Mouse (Mus musculus) megakaryocyte, adult 5-6 weeks (primary cell): ENCODE results near the gene Cyth3. TPM values are rescaled to one million over a fixed set of nuclear protein-coding genes. Genes with fewer than 3 reads are reported as not detected.
A peak's percentile ranks its signal among the peaks of the same experiment; 100 is the strongest.

Experiments used
- ATAC-seq: 2 replicates; pipeline ENCODE4 v1.8.0; 2016; ENCODE audit warnings: mild to moderate bottlenecking, inconsistent platforms; ENCODE audit not compliant: poor library complexity, severe bottlenecking
- total RNA-seq, 2 experiments: library from RNA; stranded (forward) in 1 of 2; stranded (reverse) in 1 of 2; fragments of 153-499, 151-499 nt in 1 of 2; fragments of 221-1000, 200-1000 nt in 1 of 2; gene quantifications; 2 replicates each; pipeline versions ENCODE4 v1.2.3 to v1.2.4; 2015 to 2017

The Cyth3 gene
- total RNA-seq, 2 experiments from 2014 or later: 5.4 to 7.5 TPM

DNA sequence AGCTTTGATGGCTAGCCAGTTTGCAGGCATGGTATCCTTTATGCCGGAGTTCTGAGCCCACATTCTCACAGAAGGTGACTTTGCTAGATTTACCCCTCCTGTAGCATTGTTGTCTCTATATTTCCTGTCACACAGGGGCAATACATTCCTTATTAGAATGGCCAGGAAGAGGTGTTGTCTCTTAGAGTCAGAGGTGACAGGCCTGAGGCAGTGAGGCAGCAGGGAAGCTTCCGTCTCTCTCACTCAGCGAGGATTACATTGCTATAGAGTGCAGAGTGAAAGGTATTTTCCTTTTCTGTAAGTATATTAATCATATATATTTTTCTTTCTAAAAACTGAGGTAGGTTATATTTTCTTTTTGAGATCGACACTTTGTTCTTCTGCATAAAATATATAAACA, 11.6 kb downstream of the Cyth3 start:
- ATAC-seq: no peak

DNA sequence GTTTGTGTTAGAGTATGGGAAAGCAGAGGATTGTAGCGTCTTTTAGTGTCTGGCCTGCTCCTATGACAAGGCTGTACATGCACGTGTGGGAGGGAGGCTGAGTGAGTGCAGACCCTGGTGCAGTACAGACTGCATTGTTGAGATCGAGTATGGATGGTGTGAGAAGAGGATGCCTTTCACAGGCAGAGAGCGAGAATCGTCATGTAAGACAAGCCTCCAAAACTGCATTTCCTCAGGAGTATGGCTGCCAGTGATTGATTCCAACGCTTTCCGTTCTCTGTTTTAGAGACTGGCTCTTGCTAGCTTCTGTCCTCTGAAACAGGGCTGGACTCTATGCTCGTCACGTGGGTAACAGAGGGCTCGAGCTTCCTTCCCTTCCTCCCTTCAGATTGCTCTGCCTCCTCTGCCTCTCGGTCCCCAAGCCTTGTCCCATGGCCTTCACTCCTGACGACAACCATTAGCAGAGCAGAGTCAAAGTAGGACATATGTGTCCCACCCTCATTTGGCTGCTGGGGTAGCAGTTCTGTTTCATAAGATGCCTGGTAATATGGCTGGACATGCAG, 12.4 kb downstream of the Cyth3 start:
- ATAC-seq: no peak

DNA sequence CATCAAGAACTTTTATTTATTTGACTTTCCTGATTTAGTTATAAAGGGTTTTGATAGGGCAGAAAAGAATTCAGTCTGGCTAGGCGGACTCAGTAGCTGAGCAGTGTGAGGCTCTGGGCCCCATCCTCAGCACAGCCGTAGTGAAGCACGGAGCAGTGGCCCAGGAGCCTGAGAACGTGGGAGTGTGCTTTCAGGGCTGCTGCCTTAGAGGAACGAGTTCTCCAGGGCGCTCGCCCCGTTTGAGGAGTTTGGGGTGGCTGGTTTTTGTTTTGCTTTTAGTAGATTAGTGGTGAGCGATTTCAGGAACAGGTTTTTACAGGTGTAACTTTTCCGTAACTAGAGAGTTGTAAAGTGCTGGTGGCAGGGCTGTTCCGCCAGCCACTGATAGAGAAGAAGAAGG, 13.1 kb downstream of the Cyth3 start:
- ATAC-seq: no peak

DNA sequence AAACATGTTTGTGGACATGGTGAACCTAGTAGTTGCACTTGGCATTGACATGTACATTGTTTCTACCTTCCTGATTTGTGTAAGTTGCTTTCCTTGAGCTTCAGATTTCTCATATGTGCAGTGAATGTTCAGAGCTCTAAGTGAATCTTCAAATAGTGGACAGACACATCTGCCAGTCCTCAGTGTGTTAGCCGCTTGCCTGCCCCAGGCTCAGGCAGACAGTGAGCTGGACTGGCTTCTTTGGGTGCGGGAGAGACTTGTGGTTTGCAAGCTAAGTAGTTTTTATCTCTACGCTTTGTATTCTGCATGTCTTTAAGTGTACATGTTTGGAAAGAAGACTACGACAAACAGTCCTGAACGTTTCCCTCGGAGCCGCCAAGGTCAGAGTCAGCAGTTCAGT, 13.9 kb downstream of the Cyth3 start:
- no peak for ATAC-seq

DNA sequence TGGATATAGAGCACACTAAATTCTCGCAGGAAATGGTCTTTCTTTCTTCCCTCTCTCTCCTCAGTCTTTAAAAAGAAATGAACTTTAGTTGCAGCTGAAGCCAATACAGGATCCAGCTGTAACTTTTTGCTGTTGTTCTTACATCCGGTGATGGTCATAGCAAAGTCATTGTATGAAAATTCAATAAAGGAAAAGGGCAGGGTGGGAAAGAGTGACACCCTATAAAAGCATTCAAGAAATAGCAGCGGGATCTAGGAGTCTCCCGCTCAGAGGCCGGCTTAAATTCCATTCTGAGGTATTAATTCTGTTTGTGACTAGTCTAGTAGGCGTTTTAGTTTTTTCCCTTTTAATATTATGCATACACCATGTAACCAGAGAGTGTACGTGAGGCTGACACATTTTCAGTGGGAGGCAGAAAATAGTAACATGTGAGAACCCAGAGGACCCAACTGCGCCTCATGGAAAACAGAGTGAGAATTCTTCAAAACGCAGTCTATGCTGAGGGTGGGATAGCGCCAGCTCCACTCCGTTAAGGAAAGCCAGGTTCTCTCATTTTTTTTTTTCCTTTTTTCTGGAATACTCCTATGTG, 15.7 kb downstream of the Cyth3 start:
- no peak for ATAC-seq

DNA sequence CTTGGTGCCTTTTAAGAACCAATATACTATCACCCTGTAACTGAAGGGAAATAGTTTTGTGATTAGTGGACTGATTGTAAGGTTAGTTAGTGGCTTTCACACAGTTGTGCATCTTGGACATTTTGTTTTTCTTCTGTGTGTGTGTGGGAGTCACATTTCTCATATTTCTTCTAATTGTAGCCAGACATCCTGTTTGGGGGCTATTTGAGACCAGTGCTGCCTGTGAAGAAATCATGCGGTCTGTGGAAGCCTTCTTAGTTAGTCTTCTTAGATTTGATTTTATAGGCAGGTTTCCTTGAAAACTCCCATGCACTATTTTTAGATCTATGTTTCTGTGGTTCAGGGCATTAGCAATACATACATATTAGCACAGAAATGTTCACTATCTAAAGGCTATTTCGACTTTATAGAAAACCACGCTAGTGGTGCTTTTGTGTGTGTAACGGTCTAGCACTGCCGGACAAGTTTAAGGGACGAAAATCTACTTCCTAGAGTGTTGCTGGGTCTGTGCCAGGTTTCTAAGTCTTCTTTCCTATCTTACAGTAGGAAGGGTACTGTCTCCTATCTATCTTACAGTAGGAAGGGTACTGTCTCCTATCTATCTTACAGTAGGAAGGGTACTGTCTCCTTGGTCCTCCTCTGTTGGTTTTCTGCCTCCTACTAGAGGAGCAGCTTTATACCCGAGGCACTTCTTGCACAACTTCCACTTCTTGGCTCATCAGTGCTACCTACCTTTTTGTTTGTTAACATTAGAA, 16.4 kb downstream of the Cyth3 start:
- no peak for ATAC-seq

DNA sequence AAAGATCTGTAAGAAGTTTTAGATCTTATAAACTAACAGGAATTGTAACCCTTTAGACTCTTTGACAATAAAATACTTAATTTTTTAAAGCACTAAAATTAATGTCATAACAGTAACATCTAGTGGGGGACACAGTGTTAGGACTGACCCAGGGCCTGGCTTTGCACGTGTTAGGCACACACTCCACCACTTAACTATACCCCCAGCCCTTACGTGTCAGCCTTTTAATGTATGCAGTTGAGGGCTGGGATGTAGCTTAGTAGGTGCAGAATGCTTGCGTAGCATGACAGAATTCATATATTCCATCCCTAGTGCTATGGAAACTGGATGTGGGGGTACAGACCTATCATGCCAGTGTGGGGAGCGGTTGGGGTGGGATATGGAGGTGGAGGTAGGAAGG, 17.1 kb downstream of the Cyth3 start:
- ATAC-seq: no peak

DNA sequence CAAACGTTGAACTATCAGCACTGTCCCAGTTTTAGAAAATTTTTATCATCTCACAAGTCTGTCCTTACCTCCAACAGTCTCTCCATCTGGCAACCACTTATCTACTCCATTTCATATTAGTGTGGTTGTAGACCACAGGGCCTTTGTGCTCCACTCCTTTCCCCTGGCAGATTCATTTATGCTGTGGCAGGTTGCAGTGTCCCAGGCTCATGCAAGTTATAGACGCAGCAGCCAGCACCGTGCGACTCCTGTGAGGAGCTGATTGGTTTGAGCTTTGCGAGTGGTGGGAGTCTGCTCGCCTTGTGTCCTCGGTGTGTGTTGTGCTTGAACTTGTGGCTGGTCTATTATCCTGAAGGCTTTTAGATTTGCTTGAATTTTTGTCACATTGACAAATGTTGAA, 17.6 kb downstream of the Cyth3 start:
- ATAC-seq: no peak

DNA sequence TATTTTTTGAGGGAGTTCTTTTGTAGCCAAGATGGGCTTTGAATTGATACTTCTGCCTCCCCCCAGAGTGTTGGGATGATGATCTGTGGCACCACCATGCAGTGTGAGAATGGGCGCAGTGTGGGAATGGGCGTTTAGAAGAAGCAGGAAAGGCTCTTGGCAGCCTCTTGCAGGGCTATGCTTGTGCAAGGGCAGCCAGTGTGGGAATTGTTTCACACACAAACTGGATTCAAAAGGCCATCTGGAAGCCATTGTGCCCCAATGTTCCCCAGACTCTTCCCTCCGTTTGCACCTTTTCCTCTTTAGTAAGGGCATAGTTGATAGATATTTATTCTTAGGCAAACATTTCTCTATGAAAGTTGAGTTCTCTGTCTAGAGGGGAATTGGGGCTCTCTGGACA, 19.3 kb downstream of the Cyth3 start:
- ATAC-seq: no peak

DNA sequence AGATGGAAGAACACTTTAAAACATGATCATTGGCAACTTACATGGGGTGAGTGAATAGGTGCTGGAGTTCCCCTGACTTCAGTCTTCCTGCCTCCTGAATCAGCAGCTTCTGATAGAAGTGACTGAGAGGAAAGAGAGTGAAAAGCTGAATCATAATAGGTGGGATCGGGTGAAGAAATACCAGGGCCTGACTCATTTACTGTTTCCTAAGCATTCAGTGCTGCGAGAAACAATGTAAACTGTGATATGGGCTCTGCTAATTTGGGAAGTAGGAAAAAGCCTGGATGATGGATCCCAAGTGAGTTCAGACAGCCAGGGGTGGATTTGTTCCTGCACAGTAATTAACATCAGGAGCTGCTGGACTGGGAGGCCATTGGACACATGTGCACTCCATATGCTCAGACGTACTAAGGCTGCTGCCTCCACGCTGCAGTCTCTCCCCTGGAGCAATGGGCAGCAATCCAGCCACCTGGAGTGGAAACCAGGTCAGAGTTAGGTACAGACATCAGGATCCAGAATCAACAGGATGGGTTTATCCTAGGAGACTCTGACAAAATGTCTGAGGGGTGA, 20.1 kb downstream of the Cyth3 start:
- no peak for ATAC-seq

DNA sequence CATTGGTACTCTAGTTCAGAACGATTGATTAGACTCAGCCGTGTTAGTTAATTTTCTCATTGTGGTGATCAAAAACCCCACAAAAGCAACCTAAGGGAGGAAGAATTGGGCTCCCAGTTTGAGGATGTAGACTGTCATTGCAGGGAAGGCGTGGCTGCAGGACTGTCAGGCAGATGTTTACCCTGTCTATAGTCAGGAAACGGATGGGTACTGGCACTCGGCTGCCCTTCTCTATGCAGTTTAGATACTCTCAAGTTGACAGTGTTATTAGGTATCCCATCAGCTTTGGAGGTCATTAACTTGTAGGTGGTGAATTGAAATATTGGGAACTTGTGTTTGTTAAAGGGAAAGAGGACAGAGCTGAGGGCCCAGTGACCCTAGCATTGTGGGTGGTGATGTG, 23.7 kb downstream of the Cyth3 start:
- ATAC-seq: no peak

DNA sequence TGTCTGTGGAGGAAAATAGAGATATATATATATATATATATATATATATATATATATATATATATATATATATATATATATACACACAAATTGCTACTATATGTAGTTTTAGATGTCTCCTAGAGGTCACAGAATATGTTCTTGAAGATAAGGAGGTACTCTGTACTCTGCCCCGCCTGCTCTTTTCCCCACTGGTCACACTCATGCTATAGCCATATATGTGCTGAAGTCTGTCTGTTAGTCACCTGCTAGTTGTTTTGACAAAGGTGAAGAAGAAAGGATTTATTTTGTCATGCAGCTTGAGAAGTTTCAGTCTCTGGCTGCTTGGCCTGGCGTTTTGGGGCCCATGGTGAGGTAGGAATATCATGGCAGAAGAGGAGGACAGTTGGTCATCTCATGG, 25.2 kb downstream of the Cyth3 start:
- no peak for ATAC-seq

DNA sequence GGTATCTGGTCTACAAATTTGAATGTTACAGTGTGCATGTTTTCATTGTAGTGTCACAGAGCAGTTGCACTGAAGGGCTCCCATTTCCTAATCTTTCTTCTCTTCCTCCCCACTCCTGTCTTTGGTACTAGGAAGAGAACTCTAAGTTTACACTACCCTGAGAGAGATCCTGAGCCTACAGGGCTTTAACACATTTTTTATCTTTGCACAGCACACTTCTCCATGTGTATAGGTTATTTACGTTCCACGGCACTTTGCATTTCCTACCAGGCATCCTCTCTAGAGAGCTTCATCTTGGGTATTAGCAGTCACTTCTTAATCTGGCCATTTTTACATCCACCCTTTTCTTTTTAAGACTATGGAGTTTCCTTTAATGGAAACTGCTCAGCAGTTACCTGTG, 25.8 kb downstream of the Cyth3 start:
- ATAC-seq: no peak

DNA sequence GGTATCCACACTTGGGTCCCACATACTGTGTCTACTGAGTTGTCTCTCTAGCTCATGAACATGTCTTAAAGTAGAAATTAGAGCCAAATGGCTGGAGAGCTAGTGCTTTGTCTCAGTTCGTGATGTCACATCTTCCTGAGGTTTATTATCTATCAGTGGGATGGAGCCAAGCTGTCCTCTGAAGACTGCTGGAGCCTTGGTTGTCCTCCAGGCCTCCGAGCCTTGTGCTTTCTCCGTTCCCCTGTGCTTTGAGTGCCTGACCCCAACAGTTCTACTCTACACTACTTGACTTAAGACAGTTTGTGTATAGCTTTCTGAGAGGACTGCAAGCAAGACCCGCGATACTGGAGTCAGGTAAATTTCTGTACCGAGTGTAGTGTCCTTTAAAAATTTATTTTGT, 26.9 kb downstream of the Cyth3 start:
- ATAC-seq: no peak

DNA sequence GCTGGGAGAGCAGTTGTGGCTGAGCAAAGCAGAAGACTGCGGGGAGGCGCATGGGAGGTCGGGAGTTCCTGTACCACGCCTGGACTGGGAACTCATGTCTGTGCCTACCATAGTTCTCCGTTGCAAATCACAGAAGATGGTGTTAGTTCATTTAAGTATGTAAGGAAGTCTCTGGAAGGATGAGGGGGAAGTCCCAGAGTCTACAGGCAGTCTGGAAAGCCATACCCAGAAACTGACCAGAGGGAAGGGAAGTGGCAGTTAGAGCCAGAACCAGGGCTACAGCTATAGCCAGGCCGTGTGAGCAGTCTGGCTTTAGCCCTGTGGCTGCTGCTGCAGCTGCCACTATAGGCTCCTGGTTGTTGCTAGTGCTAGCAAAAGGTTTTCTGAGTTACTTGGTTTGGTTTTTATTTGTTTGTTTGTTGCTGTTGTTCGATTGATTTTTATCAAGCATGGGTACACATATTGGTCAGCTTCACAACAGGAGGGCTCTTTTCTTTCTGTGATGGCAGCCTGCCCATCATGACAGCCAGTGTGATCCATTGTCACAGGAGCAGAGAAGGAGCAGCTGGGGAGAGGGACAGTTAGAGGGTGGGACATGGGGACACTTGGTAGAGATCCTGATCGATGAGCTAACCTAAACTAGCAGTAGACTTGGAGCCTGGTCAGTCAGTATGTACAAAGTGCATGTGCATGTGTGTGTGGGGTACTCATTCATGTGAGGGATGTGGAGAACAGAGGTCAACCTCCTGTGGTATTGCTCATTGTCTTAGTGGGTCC, 29.8 kb downstream of the Cyth3 start:
- ATAC-seq: no peak

DNA sequence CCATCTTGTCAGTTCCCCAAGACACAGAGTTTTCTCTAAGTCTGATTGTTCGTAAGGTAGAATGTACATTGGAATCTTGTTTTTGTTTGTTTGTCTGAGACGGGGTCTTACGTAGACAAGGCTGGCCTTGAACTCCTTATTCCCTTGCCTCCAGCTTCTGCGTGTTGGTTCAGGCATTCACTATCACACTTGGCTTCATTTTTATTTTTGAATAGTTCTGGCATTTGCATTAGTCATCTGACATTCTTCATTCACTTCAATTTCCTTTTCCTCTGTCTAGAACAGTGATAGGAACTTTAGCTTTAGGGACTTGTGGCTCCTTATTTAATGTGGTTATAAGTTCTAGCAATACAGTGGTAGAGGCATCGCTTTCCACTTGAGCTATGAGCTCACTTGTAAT, 31.2 kb downstream of the Cyth3 start:
- no peak for ATAC-seq

DNA sequence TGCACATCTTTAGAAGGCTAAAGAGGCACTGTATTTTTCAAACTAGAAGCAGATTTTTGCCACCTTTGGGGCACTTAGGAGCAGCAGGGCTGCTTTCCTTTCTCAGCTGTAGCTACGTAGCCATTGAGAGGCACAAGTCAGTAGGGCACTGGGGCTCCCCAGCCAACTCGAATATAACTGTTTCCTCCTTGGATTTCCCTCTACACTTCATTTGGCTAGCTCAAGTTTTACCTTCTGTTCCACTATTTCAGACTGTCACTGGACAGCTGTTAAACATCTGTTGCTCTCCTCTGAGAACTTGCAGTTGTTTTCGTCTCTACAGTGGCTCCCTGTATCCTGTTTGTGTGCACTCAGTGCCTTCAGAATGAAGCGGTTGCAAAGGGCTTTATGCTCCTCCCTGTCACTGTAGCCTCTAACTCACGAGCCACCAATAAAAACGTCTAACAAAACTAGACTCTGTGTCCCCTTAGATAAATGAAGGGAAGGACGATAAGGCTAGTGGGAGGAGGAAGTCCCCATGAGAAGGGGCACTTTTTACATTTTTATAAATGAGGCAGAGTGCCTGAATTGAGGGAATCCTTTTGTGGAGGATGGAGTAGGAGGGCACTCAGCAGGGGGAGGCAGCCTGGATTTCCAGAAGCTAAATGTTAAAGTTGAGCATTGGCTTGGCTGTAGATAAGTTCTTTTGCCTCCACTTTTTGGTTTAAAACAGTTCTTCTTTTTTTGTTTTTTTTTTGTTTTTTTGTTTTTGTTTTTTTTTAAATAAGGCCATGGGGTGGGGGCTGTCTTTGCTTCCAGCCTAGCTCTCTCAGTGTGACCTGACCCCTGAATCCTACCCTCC, 32.6 kb downstream of the Cyth3 start:
- peak; percentile 33; the same call in 1 of the 2 replicates for ATAC-seq

DNA sequence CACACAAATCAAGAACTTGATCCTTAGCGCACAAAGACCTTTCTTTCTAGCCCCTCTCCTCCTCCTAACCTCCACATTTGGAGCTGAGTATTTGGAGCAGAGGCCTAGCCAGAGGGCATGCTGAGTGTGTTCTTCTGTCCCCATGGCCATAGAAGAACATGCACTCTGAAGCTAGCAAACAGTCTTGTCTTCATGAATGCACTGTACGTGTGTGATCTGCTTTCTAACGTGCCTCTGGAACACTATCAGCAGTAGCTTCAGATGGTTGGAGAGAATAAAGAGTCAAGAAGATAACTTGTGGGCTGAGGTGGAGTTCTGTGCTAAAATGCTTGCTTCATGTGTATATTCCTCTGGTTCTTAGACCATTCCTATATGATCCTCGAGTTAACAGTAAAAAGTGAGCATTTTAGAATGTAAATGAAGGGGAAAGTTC, 33.3 kb downstream of the Cyth3 start:
- no peak for ATAC-seq

DNA sequence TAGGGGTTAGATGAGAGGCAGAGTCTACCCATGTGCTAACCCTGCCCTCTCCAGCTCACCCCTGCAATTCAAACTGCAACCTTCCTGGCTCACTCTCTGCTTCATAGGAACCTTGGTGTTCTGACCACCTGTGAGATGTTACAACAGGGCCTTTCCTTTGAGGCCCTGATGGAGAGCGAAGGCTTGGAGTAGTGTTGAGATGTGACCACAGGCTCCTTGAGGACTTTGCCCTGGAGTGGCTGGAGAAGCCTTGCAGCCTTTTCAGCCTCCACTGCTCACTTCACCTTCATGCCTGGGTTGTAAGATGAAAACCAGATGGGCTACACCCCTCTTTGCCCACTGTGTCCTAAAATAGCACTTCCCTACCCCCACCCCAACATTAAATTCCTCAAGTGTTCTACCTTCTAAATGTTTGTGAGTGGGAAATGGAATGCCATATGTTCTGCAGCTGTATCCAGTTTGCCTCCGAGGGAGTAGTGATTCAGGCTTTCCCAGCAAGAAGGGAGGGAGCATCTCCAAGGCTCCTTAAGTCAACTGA, 34.5 kb downstream of the Cyth3 start:
- ATAC-seq: no peak

DNA sequence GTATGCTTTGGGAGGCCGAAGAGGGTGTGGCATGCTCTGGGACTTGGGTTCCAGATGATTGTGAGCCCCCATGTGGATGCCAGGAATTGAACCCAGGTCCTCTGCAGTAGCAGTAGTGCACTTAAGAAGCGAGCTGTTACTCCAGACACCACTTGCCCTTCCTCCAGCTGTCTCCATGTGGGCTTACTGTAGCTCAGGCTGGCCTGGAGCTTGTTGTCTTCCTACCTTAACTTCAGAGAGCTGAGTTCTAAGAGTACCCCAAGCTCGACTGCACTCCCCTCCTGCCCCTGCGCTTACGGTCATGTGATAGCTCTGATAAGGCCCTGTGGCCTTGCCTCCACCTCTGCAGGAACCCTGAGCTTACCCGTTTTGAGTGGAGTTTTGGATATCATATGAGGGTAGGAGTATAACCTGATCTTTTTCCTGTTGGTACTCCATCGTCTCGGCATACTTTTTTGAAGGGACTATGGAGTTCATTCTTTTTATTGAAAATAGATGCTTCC, 36.8 kb downstream of the Cyth3 start:
- ATAC-seq: no peak
